Mouse (Mus musculus) embryonic facial prominence, embryonic 15.5 days (tissue): ENCODE measurements around the gene Samd4b. TPM values are rescaled to one million over a fixed set of nuclear protein-coding genes. Genes with fewer than 3 reads are reported as not detected.

Experiments used
- ATAC-seq: fragments of 200-750 bp; cut with Nextera tagmentation; 2 replicates; pipeline ENCODE4 v1.8.0; 2017; ENCODE audit warnings: low read depth, moderate TSS enrichment; ENCODE audit not compliant: insufficient number of reproducible peaks, low FRiP score, low TSS enrichment
- H3K27ac ChIP-seq: fragments of 300-500 bp; sonication (generic); replicated peaks from 2 replicates; pipeline ENCODE4 v1.5.1; 2015; ENCODE audit warnings: mild to moderate bottlenecking, inconsistent platforms
- H3K27me3 ChIP-seq: fragments of 300-500 bp; sonication (generic); 2 replicates; pipeline ENCODE4 v1.6.1; 2015; ENCODE audit warnings: inconsistent platforms
- H3K36me3 ChIP-seq: fragments of 300-500 bp; sonication (generic); 2 replicates; pipeline ENCODE4 v1.6.1; 2015; ENCODE audit warnings: mild to moderate bottlenecking, inconsistent platforms
- H3K4me1 ChIP-seq: fragments of 300-500 bp; sonication (generic); 2 replicates; pipeline ENCODE4 v1.6.1; 2015; ENCODE audit warnings: inconsistent platforms
- H3K4me2 ChIP-seq: fragments of 300-500 bp; sonication (generic); replicated peaks from 2 replicates; pipeline ENCODE4 v1.6.1; 2015; ENCODE audit warnings: mild to moderate bottlenecking, inconsistent platforms
- H3K4me3 ChIP-seq: fragments of 300-500 bp; sonication (generic); replicated peaks from 2 replicates; pipeline ENCODE4 v1.5.1; 2015; ENCODE audit warnings: mild to moderate bottlenecking, inconsistent platforms
- H3K9ac ChIP-seq: fragments of 300-500 bp; sonication (generic); 2 replicates; pipeline ENCODE4 v1.6.1; 2015; ENCODE audit warnings: inconsistent platforms
- H3K9me3 ChIP-seq: fragments of 300-500 bp; sonication (generic); replicated peaks from 2 replicates; pipeline ENCODE4 v1.6.1; 2016; ENCODE audit warnings: inconsistent platforms
- WGBS: fragments of 180-500 bp; shearing (Covaris S2); methylation state at CpG from one replicate; pipeline ENCODE4 v1.1.7; 2015; 5-methylcytosine and 5-hydroxymethylcytosine counted together
- polyA plus RNA-seq: library from polyadenylated mRNA; unstranded; fragments of >200 nt; fragmentation: Nextera tagmentation; extraction: Ambion mirVana; gene quantifications from 2 replicates; pipeline ENCODE4 v1.2.1, GENCODE M21; 2015

Gene Samd4b
- polyA plus RNA-seq, 1 experiment from 2014 or later, result 34.1 TPM

DNA sequence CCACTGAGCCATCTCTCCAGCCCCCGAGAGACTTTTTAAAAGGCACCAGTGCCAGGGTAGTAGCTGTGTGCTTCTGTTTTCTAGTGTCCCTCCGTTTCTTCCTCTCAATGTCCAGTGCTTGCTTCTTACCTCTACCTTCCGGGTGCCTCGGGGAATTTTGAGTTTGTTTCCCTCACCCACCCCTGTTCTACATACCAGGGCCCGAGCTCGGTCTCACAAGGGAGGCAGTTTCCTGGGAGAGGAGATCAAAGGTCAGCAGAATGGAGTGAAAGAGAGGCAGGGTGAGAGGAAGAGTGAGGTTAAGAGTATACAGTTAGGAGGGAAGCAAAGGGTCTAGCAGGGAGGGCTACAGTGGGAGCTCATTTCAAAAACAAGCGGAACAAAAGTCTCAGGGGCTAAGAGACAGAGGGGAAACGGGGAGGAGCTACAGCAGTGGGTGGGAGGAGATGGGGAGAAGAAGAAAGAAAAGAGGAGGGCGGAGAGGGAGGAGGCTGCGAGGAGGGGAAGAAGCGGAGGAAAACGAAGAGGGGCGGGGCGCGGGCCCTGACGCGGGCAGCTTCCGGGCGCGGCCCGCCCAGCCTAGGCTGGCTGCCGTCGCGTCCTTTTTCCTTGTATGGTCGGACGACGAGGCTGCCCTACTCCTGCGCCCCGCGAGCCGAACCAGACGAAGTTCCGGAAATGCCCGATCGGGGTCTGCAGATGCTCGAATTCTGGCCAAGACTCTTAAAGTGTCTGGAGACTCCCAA, 222.6 kb downstream of the Samd4b start:
- no peaks in the 10 kb centered on the region for H3K27me3 ChIP-seq
- H3K36me3 ChIP-seq, result peaks cover 8% of the 10 kb centered on the region; the same call in 1 of the 2 replicates
- no peaks in the 10 kb centered on the region for H3K9me3 ChIP-seq
- peak overlapping the region; percentile 44 for H3K9ac ChIP-seq
- ATAC-seq, result peak; percentile 60
- H3K4me3 ChIP-seq, result peak overlapping the region; percentile 81
- 1% methylated on average over 35 of the region's 36 CpGs for WGBS
- H3K27ac ChIP-seq, result peak overlapping the region; percentile 98
- H3K4me1 ChIP-seq, result peaks cover 69% of the 10 kb centered on the region
- H3K4me2 ChIP-seq, result peak overlapping the region; percentile 87

DNA sequence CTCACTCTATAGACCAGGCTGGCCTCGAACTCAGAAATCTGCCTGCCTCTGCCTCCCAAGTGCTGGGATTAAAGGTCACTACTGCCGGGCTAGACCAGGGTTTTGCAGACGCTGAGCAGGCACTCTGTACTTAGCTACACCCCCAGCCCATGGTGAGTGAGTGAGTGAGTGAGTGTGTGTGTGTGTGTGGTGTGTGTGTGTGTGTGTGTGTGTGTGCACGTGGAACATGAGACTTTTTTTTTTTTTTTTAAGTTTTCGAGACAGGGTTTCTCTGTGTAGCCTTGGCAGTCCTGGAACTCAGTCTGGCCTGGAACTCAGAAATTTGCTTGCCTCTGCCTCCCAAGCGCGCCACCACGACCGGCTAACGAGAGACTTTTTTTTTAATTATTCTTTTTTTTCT, 223.3 kb downstream of the Samd4b start:
- peaks cover 13% of the 10 kb centered on the region; the same call in 1 of the 2 replicates for H3K36me3 ChIP-seq
- H3K9me3 ChIP-seq, result no peaks in the 10 kb centered on the region
- 0 out of 2 replicates have a peak overlapping the region, but pooled peaks have one; percentile 42 for H3K9ac ChIP-seq
- peak overlapping the region; percentile 98 for H3K27ac ChIP-seq
- no peak overlapping the region for H3K4me3 ChIP-seq
- no peak for ATAC-seq
- peaks cover 69% of the 10 kb centered on the region for H3K4me1 ChIP-seq
- 67% methylated on average over 10 of the region's 10 CpGs for WGBS
- no peaks in the 10 kb centered on the region for H3K27me3 ChIP-seq
- peak overlapping the region; percentile 87; the same call in 1 of the 2 replicates for H3K4me2 ChIP-seq

DNA sequence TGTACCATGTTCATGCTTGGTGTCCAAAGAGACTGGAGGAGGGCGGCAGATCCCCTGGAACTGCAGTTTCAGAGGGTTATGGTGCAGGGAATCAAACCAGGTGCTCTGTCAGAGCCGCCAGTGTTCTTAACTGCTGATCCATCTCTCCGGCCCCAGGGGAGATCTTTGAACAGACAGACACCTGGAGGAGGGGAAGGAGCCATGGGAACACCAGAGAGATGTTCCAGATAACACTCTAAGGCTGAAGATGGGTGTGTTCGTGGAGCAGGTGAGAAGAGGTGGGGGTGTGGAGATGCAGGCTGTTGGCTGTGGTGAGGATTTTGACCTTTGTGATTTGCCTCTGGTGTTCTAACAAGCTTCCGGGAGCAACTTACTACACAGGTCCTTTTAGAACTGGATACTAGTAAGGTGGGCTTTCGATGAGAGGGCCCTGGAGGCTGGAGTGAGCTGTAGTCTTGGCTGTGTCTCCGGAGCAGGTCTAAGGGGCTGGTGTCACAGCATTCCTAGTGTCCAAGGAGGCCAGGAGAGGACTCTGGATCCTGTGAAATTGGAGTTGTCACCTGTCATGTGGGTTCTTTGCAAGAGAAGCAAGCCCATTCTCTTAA, 224.0 kb downstream of the Samd4b start:
- Histone ChIP-seq H3K4me3 (no peak overlapping the region), H3K27me3 (no peaks in the 10 kb centered on the region), H3K9me3 (no peaks in the 10 kb centered on the region), H3K36me3 (peaks cover 20% of the 10 kb centered on the region), H3K9ac (no peak overlapping the region), H3K4me2 (no peak overlapping the region), H3K27ac (peak overlapping the region; percentile 94), H3K4me1 (peaks cover 69% of the 10 kb centered on the region)
- WGBS, result 65% methylated on average over 7 of the region's 7 CpGs
- ATAC-seq, result no peak

DNA sequence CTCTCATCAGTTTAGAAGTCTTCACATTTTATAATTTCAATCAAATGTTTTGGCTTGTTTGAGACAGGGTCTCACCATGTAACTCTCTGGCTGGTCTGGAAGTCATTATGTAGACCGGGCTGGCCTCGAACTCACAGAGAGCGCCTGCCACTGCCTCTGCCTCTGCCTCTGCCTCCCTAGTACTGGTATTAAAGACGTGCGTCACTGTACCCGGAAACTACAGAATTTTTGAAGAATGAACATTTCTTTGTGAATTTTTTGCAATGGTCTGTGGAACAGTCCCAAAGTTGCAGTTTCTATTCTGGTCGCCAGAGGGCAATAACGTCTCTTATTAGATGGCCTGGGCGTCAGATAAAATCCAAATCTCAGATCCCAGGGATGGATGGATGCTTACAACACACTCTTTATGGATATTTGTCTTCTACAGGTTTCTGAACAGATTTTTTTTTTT, 224.8 kb downstream of the Samd4b start:
- H3K27ac ChIP-seq, result peak overlapping the region; percentile 94
- peaks cover 67% of the 10 kb centered on the region for H3K4me1 ChIP-seq
- under 1% methylated on average over 9 of the region's 9 CpGs for WGBS
- peak overlapping the region; percentile 49 for H3K4me2 ChIP-seq
- no peak overlapping the region for H3K9ac ChIP-seq
- H3K27me3 ChIP-seq, result no peaks in the 10 kb centered on the region
- no peaks in the 10 kb centered on the region for H3K9me3 ChIP-seq
- peak overlapping the region; percentile 83 for H3K4me3 ChIP-seq
- peaks cover 28% of the 10 kb centered on the region for H3K36me3 ChIP-seq
- peak; percentile 26 for ATAC-seq

DNA sequence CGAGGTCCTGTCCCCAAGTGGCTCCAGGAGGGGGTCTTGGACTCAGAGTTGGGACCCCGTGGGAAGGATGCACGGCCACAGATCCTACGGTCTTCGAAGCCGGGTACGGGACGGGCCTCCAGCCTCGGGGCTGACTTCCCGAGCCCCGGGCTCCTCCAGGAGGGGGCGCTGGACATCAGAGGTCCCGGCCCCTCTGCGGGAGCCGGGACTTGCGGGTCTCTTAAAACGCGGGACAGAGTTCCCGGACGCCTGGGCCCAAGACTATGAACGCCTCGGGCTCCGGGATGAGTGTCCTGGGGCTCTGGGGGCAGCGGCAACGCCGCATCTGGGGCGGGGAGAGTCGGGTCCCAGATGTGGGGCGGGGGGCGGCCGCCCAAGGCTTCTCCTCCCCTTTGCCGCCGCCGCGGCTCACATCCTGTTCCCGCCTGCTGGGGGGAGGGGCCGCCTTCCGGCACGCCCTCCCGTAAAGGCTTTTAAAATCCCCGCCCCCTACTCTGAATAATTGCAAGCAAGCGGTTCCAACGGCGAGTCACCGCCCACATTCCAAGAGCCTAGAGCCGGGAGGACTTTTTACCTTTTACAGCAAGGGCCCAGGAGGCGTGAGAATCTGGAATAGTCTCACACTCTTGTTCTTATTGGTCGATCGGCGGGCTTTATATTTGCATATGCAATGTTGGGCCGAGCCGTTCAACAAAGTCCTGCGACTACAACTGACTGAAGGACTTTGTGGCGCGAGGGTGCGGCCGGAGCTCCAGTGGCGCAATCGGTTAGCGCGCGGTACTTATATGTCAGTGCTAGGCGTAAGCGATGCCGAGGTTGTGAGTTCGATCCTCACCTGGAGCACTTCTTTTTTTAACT, 225.5 kb downstream of the Samd4b start, which contains the start of gene Plekhg2:
TSS of gene Plekhg2 (minus strand) at position 349 of the 858 bp plus-strand sequence.
- under 1% methylated on average over 66 of the region's 66 CpGs for WGBS
- Histone ChIP-seq H3K36me3 (peaks cover 31% of the 10 kb centered on the region), H3K27me3 (no peaks in the 10 kb centered on the region), H3K9me3 (no peaks in the 10 kb centered on the region), H3K4me2 (peak within 1 kb of the TSS; percentile 82), H3K4me1 (peaks cover 60% of the 10 kb centered on the region), H3K4me3 (peak within 1 kb of the TSS; percentile 83), H3K9ac (peak within 1 kb of the TSS; percentile 82), H3K27ac (peak within 1 kb of the TSS; percentile 98)
- peak; percentile 92 for ATAC-seq

DNA sequence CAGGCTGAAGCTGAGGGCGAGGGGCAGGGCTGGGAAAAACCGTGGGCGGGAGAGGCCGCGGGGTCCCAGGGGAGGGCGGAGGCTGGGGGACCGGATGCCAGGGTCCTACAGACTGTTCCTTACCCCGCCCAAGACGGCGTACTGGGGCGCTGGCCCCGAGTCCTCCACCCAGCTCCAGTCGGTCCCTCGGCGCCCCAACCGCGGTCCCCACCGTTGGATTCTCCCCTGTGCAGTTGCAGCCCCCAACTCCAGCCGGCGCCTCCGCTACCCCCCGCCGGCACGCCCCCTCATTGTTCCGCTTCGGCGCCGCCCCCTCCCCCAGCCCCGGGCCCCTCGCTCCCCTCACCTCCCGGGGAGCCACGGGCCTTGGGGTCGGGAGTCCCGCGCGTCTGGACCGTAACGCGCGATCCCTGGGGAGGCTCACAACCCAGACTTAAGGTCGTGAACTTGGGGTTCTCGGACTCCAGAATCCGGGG, 226.4 kb downstream of the Samd4b start:
- H3K4me2 ChIP-seq, result peak overlapping the region; percentile 82
- H3K27ac ChIP-seq, result peak overlapping the region; percentile 98
- peaks cover 53% of the 10 kb centered on the region for H3K4me1 ChIP-seq
- H3K9ac ChIP-seq, result peak overlapping the region; percentile 82
- H3K27me3 ChIP-seq, result no peaks in the 10 kb centered on the region
- H3K4me3 ChIP-seq, result peak overlapping the region; percentile 83
- peaks cover 36% of the 10 kb centered on the region for H3K36me3 ChIP-seq
- H3K9me3 ChIP-seq, result no peaks in the 10 kb centered on the region
- ATAC-seq, result no peak
- under 1% methylated on average over 35 of the region's 43 CpGs for WGBS

DNA sequence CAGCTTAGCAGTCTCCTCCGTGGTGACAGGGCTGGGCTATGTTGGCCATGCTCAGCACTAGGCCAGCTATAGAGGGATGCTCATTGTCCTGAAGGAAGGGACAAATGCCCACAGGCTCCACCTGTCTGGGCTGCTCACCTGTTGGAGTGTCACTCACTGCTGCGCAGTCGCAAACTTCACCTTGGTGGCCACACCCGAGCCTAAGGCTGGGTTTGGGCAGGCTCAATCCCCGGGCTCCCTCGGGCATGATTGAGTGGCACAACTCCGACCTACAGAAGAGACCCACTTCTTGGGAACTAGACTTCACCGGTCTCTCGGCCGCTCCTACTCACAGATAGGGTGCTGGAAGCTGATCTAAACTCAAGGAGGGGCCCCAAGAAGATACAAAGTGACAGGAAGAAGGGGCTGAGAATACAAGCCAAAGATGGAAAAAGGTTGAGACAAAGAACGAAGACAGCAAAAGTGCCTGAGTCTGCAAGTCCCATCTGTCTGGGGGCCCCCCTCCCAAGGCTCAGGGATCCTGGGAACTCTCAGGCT, 226.9 kb downstream of the Samd4b start:
- WGBS, result 2% methylated on average over 11 of the region's 11 CpGs
- Histone ChIP-seq H3K4me3 (peak overlapping the region; percentile 83), H3K4me1 (peaks cover 48% of the 10 kb centered on the region), H3K4me2 (peak overlapping the region; percentile 82), H3K9me3 (no peaks in the 10 kb centered on the region), H3K9ac (peak overlapping the region; percentile 82), H3K27ac (peak overlapping the region; percentile 98), H3K27me3 (no peaks in the 10 kb centered on the region), H3K36me3 (peaks cover 41% of the 10 kb centered on the region)
- no peak for ATAC-seq

DNA sequence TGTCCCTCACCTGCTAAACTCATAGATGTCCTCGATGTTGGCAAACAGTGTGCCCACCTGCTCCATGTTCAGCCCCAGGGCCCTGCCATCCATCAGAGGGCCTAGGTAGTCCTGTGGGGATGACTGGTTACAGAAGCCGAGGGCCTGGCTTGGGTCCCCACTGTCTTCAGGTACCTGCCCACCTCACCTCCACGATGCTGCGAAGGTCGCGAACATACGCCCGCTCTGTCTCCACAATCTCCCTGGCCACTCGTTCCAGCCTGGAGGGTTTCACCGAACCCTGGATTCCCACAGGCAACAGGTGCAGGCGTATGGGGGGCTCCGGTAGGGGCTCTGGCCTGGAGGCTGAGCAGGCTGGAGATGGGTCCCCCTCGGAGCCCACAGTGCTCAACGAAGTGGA, 227.9 kb downstream of the Samd4b start:
- Histone ChIP-seq H3K9ac (0 out of 2 replicates have a peak overlapping the region, but pooled peaks have one; percentile 4), H3K36me3 (peaks cover 51% of the 10 kb centered on the region), H3K4me1 (peaks cover 43% of the 10 kb centered on the region), H3K4me3 (peak overlapping the region; percentile 83), H3K27me3 (no peaks in the 10 kb centered on the region), H3K27ac (no peak overlapping the region), H3K4me2 (peak overlapping the region; percentile 82), H3K9me3 (no peaks in the 10 kb centered on the region)
- 88% methylated on average over 14 of the region's 14 CpGs for WGBS
- ATAC-seq, result no peak

DNA sequence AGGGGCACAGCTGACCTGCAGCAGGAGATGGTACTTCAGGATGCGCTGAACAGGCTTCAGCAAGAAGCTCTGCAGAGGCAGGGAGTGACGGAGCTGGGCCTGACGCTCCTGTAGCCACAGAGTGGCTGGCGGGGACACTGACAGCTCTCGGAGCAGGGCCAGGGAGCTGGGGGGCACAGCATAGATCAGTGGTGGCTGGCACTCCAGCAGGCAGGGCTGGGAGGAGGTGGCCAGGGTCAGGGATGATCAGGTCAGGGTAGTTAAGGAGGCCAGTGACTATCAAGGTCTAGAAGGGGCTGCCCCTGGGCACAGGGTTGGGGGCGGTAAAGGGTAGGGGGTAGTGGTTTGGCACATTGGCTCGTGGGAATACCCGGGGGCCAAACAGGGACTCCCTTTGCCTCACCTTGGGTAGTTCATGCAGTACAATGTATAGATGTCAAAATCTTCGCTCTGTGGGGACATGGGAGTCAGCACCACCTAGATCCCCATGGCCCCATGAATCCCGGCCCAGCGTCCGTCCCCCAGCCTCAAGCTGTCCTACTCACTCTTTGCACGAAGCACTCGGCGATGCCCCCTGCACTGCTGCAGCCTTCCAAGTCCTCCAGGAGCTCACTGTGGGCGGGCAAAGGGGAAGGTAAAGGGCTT, 229.5 kb downstream of the Samd4b start:
- Histone ChIP-seq H3K9ac (no peak overlapping the region), H3K36me3 (peaks cover 68% of the 10 kb centered on the region), H3K4me2 (no peak overlapping the region), H3K9me3 (no peaks in the 10 kb centered on the region), H3K27ac (no peak overlapping the region), H3K4me3 (no peak overlapping the region), H3K4me1 (peaks cover 28% of the 10 kb centered on the region), H3K27me3 (no peaks in the 10 kb centered on the region)
- 92% methylated on average over 16 of the region's 16 CpGs for WGBS
- ATAC-seq, result no peak

DNA sequence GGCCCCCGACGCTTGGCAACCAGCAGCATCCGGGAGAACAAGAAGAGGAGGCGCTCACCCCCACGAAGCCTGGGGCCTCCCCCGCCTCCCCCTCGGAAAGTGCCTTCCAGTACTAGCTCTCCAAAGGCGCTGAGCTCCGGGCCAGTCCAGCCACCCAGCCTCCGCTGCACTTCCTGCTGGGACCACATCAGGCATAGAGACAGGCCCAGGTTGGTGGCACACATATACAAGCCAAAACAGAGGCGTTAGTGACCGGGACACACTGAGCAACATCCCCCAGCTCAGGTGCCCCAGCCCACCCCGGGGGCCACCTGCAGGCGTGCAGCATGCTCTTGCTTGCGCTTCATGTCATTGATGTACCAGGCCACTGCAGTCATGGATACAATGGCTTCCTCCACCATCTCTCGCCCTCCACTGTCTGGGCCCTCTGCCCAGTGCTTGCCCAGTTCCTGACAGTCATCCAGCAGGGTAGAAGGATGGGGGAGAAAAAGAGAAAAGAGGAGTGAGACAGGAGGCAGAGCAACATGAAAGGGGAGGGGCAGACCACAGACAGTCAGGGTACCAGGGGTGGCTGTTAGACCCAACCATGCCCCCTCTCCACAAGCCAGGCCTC, 230.2 kb downstream of the Samd4b start:
- Histone ChIP-seq H3K4me3 (no peak overlapping the region), H3K4me1 (peaks cover 28% of the 10 kb centered on the region), H3K9ac (no peak overlapping the region), H3K36me3 (peaks cover 72% of the 10 kb centered on the region), H3K4me2 (no peak overlapping the region), H3K27ac (no peak overlapping the region), H3K9me3 (no peaks in the 10 kb centered on the region), H3K27me3 (no peaks in the 10 kb centered on the region)
- 92% methylated on average over 16 of the region's 16 CpGs for WGBS
- ATAC-seq, result no peak
